ENCODE assay signal across 28 mouse cellular contexts in genomic region chr4:99574984-99575383, GRCm38 (mm10).
A peak's percentile ranks its signal among the peaks of the same experiment; 100 is the strongest.
DNase-seq lines count a peak whose midpoint lies in the region; ATAC-seq and TF ChIP-seq lines count a peak whose summit lies in the region.
"Had no signal": no experiment of that assay in that cellular context is flagged by ENCODE, and none has a peak within 500 bp of the region (broad histone marks: within the 10 kb centered on the region; RNA-seq: fewer than 3 reads in every experiment).

No protein-coding gene starts in this region.

- H3K27ac ChIP-seq in forebrain, embryonic 12.5 days, result no peak overlapping the region
- no peak overlapping the region for H3K27ac ChIP-seq in forebrain, postnatal 0 days (ENCODE audit: low read depth, low read length)
- H3K27ac ChIP-seq in midbrain, embryonic 12.5 days (replicated peaks), result no peak overlapping the region
- no peak overlapping the region for H3K27ac ChIP-seq in midbrain, embryonic 13.5 days
- H3K27ac ChIP-seq: embryonic facial prominence, embryonic 15.5 days; hindbrain, embryonic 14.5 days; kidney, postnatal 0 days; limb, embryonic 12.5 days had no signal

- H3K9me3 ChIP-seq in forebrain, embryonic 12.5 days, result no peaks in the 10 kb centered on the region
- no peaks in the 10 kb centered on the region for H3K9me3 ChIP-seq in forebrain, postnatal 0 days (ENCODE audit: low read length)
- no peaks in the 10 kb centered on the region for H3K9me3 ChIP-seq in midbrain, embryonic 12.5 days
- no peaks in the 10 kb centered on the region for H3K9me3 ChIP-seq in midbrain, embryonic 13.5 days
- H3K9me3 ChIP-seq: embryonic facial prominence, embryonic 15.5 days; limb, embryonic 12.5 days had no signal

- no peak overlapping the region for H3K4me3 ChIP-seq in forebrain, embryonic 12.5 days (replicated peaks)
- no peak overlapping the region for H3K4me3 ChIP-seq in forebrain, postnatal 0 days (ENCODE audit: low read depth, low read length)
- no peak overlapping the region for H3K4me3 ChIP-seq in midbrain, embryonic 12.5 days
- H3K4me3 ChIP-seq in midbrain, embryonic 13.5 days (replicated peaks), result no peak overlapping the region
- H3K4me3 ChIP-seq: embryonic facial prominence, embryonic 15.5 days; limb, embryonic 12.5 days; myocyte had no signal

- no peak for DNase-seq in forebrain, postnatal 0 days
- DNase-seq in mesoderm, embryonic 11.5 days (ENCODE audit: low read depth, low spot score), result peak; percentile 56
- peak; percentile 55 for DNase-seq in retina, postnatal 1 day
- DNase-seq in left cerebral cortex, postnatal 36 days (ENCODE audit: low spot score in 2 of 2), result no peak
- DNase-seq: adrenal gland, postnatal 36 days; B cell, adult 2 months; cerebellum, adult 11 months; cerebellum, adult 9-11 months; kidney, adult 2 months; lung, adult 18-20 months; lung, postnatal 10 days; right cerebral cortex, adult 18-20 months; right cerebral cortex, postnatal 4 days; thymus, postnatal 14 days had no signal

- H3K4me1 ChIP-seq in forebrain, embryonic 12.5 days, result peaks cover 28% of the 10 kb centered on the region
- H3K4me1 ChIP-seq in forebrain, postnatal 0 days (ENCODE audit: insufficient read depth), result peaks cover 6% of the 10 kb centered on the region
- H3K4me1 ChIP-seq in midbrain, embryonic 12.5 days, result peaks cover 31% of the 10 kb centered on the region
- peaks cover 32% of the 10 kb centered on the region for H3K4me1 ChIP-seq in midbrain, embryonic 13.5 days (replicated peaks)

- H3K36me3 ChIP-seq in forebrain, embryonic 12.5 days (replicated peaks), result no peaks in the 10 kb centered on the region
- H3K36me3 ChIP-seq in forebrain, postnatal 0 days (ENCODE audit: insufficient read depth), result no peaks in the 10 kb centered on the region
- H3K36me3 ChIP-seq in midbrain, embryonic 12.5 days, result no peaks in the 10 kb centered on the region
- H3K36me3 ChIP-seq in midbrain, embryonic 13.5 days, result no peaks in the 10 kb centered on the region
- H3K36me3 ChIP-seq: embryonic facial prominence, embryonic 15.5 days; G1E; limb, embryonic 12.5 days had no signal

- ATAC-seq in forebrain, embryonic 12.5 days (ENCODE audit: low FRiP score), result peak; percentile 14; the same call in 1 of the 2 replicates
- no peak for ATAC-seq in forebrain, postnatal 0 days
- ATAC-seq in midbrain, embryonic 12.5 days (ENCODE audit: low FRiP score, low read depth), result 0 out of 2 replicates have a peak, but pooled peaks have one; percentile 17
- ATAC-seq in midbrain, embryonic 13.5 days, result no peak
- ATAC-seq: midbrain, embryonic 16.5 days; Patski had no signal

- intact Hi-C loops in left cerebral cortex, postnatal 36 days (cut with DNase I), result loop anchor here (5.0 kb wide), 1 partner anchor 82 kb away; the partner anchor contains the start of gene Foxd3

- H3K27me3 ChIP-seq in forebrain, embryonic 12.5 days, result peaks cover 80% of the 10 kb centered on the region
- H3K27me3 ChIP-seq in forebrain, postnatal 0 days (ENCODE audit: insufficient read depth, low read length), result peaks cover 43% of the 10 kb centered on the region
- peaks cover 85% of the 10 kb centered on the region for H3K27me3 ChIP-seq in midbrain, embryonic 12.5 days
- peaks cover 79% of the 10 kb centered on the region for H3K27me3 ChIP-seq in midbrain, embryonic 13.5 days
- H3K27me3 ChIP-seq: CH12.LX, Patski had no signal

- no peak overlapping the region for H3K4me2 ChIP-seq in forebrain, embryonic 12.5 days
- H3K4me2 ChIP-seq in forebrain, postnatal 0 days (ENCODE audit: low read depth), result no peak overlapping the region
- H3K4me2 ChIP-seq in midbrain, embryonic 12.5 days (replicated peaks), result no peak overlapping the region
- no peak overlapping the region for H3K4me2 ChIP-seq in midbrain, embryonic 13.5 days (replicated peaks)
- H3K4me2 ChIP-seq: embryonic facial prominence, embryonic 15.5 days; heart, embryonic 11.5 days; hindbrain, embryonic 14.5 days; limb, embryonic 12.5 days; liver, embryonic 11.5 days had no signal

- no peak overlapping the region for H3K9ac ChIP-seq in forebrain, embryonic 12.5 days
- H3K9ac ChIP-seq in forebrain, postnatal 0 days, result no peak overlapping the region
- no peak overlapping the region for H3K9ac ChIP-seq in midbrain, embryonic 12.5 days (replicated peaks)
- no peak overlapping the region for H3K9ac ChIP-seq in midbrain, embryonic 13.5 days (replicated peaks)
- H3K9ac ChIP-seq: embryonic facial prominence, embryonic 15.5 days; hindbrain, embryonic 14.5 days; limb, embryonic 12.5 days had no signal

- TF ChIP-seq CTCF in forebrain, postnatal 0 days (IDR thresholded peaks at IDR 0.05; ENCODE audit: low read depth), result no peak

- WGBS in forebrain, embryonic 12.5 days, result 8% methylated on average over 4 of the region's 4 CpGs
- WGBS in forebrain, postnatal 0 days, result 16% methylated on average over 4 of the region's 4 CpGs
- WGBS in midbrain, embryonic 12.5 days, result 20% methylated on average over 4 of the region's 4 CpGs
- 23% methylated on average over 4 of the region's 4 CpGs for WGBS in midbrain, embryonic 13.5 days

Comparison
In these comparisons a context has a peak if more than half of its experiments do, and no peak if none do; other contexts are left out.
1. ATAC-seq: peak in forebrain, embryonic 12.5 days (single experiment) and midbrain, embryonic 12.5 days (single experiment); none in forebrain, postnatal 0 days (single experiment) and midbrain, embryonic 13.5 days (single experiment).
2. DNase-seq: peak in mesoderm, embryonic 11.5 days (single experiment) and retina, postnatal 1 day (single experiment); none in forebrain, postnatal 0 days (single experiment) and left cerebral cortex, postnatal 36 days (0 of 2).